Mouse (Mus musculus): ENCODE measurements around the gene Slc26a9.

GRCm38 (mm10) chr1:131771440-131771839, 27.6 kb downstream of the Slc26a9 start:
- TF ChIP-seq CTCF (IDR thresholded peaks at IDR 0.05; ENCODE audit: insufficient read depth, low read length) (no peak), POLR2A (IDR thresholded peaks at IDR 0.05; ENCODE audit: borderline replicate concordance, extremely low read depth, low read depth, low read length) (no peak)
